Mouse (Mus musculus): ENCODE results near the gene Galntl6.
"Not testable (repeated sequence)": the region's sequence is repeated elsewhere in the genome, so short reads cannot be mapped to it uniquely, and the experiment has no call there.

Gene Galntl6

GRCm38 (mm10) chr8:58604751-58605150, 307.7 kb downstream of the Galntl6 start:
- no peak for DNase-seq (ENCODE audit: low spot score)

- no peak for DNase-seq (ENCODE audit: low spot score)
These were observed 314.6 kb downstream of the Galntl6 start for GRCm38 (mm10) chr8:58597834-58598233.

GRCm38 (mm10) chr8:58575346-58575745, 337.1 kb downstream of the Galntl6 start:
- DNase-seq (ENCODE audit: low spot score), result no peak

- DNase-seq (ENCODE audit: low spot score), result no peak
These were observed 344.4 kb downstream of the Galntl6 start for GRCm38 (mm10) chr8:58568086-58568485.

GRCm38 (mm10) chr8:58566115-58566514, 346.3 kb downstream of the Galntl6 start:
- no peak for DNase-seq (ENCODE audit: low spot score)

GRCm38 (mm10) chr8:58535781-58536180, 376.7 kb downstream of the Galntl6 start:
- DNase-seq (ENCODE audit: low spot score), result no peak

DNA sequence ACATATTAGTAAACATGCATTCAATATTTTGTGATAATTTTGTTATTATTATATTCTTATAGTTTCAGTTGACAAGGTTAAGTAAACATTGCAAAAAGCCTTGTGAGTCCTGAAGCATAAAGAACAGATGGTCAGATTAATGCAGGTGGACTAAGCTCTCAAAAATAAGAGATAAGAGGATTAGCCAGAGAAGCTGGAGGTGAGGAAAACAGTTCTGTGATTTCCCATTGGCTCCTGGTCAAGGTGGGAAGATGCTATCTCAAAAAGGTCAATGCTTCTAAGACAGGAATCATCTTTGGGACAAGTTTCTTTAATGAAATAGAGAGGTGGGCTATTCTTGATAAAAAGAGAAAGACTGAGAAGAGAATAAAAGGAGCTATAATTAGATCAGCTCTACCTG, 377.8 kb downstream of the Galntl6 start:
- no peak for DNase-seq (ENCODE audit: low spot score)

GRCm38 (mm10) chr8:58523443-58523842, 389.0 kb downstream of the Galntl6 start:
- no peak for DNase-seq (ENCODE audit: low spot score)

DNA sequence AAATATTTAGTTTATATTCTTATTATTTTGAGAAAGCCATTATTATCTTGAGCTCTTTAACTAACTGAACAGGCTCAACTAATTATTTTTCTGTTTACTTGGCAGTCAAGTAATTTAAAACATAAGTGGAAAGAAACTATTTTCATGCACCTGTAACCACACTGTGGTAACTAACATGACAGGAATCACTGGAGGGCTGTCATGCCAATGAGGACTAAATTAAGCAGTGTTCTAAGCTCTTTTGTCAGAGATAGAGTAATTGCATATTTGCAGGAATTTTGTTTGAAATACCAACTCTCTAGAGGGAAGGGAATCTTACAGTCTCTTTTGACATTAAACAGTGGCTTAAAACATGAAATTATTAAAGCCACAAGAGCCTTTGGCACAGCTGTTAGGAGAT, 390.5 kb downstream of the Galntl6 start:
- no peak for DNase-seq (ENCODE audit: low spot score)

- no peak for DNase-seq (ENCODE audit: low spot score)
These were observed 401.9 kb downstream of the Galntl6 start for GRCm38 (mm10) chr8:58510516-58510915.

GRCm38 (mm10) chr8:58509051-58509450, 403.4 kb downstream of the Galntl6 start:
- no peak for DNase-seq (ENCODE audit: low spot score)

DNA sequence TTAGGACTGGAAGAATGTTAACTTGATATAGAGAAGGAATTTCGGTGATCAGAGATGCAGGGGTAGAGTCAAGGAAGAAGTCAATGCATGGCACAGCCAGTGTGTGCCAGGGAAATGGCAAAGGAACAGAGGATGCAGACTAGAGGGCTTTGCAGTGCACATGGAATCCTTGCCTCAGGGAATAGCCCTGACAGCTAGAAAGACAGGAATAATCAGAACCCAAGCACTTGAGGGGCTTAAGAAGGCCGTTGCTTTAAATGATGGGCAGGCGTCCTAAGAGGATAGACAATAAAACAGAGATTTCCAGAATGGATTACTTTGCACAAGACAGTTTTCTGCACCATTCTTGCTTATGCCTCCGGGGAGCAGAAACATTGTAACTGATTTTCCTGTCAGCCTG, 425.3 kb downstream of the Galntl6 start:
- DNase-seq (ENCODE audit: low spot score), result no peak

DNA sequence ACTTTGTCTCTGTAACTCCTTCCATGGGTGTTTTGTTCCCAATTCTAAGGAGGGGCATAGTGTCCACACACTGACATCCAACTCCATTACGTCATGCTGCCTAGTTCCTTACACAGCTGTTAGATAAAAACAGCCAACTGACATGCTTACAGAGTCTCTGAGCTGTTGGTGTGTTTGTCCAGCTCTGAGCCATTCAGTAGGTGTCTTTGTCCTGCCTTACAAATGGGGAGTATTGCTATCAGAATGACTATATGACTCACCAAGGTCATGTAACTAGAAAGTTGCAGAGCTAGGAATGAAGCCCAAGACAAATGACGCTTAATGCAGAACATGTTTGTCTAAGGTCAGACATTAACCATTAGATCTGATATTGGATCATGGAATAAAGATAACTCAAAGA, 449.1 kb downstream of the Galntl6 start:
- DNase-seq (ENCODE audit: low spot score), result not testable (repeated sequence)

DNA sequence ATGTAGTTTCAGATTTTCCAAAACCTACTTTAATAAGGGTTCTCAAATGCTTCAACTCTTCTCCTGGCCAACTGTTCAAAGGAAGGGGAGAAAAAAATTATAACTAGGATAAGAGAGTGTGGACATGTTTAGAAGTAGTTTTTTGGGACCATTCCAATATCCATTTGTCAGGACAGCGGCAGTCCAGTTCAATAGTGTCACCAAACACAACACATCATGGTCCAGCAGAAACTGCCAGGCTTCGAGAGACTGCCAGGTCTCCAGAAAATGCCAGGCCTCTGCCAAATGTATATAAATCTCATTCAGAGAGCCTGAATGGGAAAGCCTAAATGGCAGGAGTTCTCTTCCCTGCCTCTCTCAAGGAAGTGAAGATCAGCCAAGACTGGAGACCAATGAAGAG, 469.7 kb downstream of the Galntl6 start:
- DNase-seq (ENCODE audit: low spot score), result no peak

GRCm38 (mm10) chr8:58418481-58418880, 494.0 kb downstream of the Galntl6 start:
- no peak for DNase-seq (ENCODE audit: low spot score)

- no peak for DNase-seq (ENCODE audit: low spot score)
These were observed 494.9 kb downstream of the Galntl6 start for GRCm38 (mm10) chr8:58417551-58417950.

DNA sequence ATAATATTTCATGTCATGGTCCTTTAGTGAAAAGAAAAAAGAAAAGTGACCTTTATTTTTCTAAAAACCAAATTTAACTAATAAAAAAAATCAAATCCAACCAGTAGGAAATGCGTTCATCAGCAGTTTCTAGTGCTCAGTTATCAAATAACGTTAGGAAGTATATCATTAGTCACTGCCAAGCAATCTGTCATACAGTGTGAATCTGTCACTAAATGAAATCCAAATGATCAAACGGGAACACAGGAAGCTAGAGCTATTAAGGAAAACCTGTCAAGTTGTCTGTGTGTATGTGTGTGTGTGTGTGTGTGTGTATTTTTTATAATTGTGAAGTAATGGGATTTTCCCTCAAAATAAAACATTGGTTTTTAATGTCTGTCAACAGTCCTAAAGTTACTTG, 515.9 kb downstream of the Galntl6 start:
- no peak for DNase-seq (ENCODE audit: low spot score)

- no peak for DNase-seq (ENCODE audit: low spot score)
These were observed 516.6 kb downstream of the Galntl6 start for GRCm38 (mm10) chr8:58395879-58396278.

DNA sequence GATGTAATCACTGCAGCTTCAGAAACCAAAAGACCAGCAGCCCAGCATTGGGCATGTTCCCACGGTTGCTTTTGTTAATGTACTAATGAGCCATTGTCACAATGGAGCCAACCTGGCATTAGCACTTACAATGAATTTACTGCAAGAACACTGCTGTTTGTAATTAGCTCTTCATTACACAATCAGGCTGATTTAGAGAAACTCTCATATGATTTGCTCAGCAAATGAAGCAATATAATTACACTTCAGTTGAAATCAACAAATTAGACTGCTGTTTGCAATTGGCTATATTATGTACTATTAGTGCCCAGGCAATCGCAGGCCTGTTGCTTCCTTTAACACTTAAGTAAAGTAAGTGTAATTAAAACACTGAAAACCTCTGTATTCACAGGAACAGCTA, 540.1 kb downstream of the Galntl6 start:
- DNase-seq (ENCODE audit: low spot score), result no peak

DNA sequence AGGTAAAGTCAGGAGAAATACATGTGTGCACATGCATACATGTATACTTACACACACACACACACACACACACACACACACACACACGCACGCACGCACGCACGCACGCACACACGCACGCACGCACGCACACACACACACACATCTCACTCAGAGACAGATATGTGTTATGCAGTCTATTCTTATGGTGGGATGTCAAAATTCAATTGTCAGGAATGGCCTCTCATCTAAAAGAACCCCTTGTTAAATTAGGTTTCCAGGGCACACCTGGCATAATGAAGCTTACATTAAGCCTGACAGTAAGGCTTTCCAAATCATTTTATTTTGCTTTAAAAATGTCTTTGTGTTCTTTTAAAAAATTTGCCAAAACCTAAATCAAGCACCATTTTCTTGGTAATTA, 540.5 kb downstream of the Galntl6 start:
- DNase-seq (ENCODE audit: low spot score), result no peak

- no peak for DNase-seq (ENCODE audit: low spot score)
These were observed 581.3 kb downstream of the Galntl6 start for GRCm38 (mm10) chr8:58331151-58331550.

DNA sequence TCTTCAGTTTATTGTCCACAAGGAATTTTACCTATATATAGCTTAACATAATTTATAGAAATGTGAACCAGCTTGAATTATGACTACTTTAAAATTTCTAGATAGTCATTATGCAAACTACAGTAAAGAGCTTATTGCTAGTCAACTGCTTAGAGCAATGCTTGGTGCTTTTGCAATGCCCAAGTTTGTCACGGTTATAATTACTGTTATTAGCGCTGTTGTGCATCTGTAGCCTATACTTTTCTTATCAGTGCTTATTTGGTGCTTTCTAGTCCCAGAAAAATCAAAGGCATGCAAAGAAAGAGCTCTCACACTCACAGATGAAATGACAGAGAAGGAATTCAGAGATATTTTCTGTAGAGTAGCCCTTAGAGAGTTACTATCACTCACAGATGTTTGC, 599.0 kb downstream of the Galntl6 start:
- no peak for DNase-seq (ENCODE audit: low spot score)

DNA sequence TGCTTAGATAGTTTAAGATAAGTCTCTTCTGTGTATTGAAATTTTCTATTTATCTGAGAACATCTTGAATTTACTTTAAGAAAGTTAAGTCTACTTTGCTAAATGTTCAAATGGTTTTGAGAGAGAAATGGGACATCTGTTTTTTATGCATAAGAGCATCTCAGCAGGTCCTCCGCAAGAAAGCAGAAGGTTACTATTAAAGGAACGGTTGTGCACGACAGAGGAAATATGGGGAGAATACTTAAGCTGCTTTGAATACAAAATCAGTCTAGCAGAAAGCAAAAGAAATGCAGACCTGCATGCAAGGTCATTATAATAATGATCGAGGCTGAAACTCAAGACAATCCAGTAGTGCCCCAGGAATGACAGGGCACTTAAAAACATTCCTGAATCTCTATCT, 621.0 kb downstream of the Galntl6 start:
- DNase-seq (ENCODE audit: low spot score), result no peak

DNA sequence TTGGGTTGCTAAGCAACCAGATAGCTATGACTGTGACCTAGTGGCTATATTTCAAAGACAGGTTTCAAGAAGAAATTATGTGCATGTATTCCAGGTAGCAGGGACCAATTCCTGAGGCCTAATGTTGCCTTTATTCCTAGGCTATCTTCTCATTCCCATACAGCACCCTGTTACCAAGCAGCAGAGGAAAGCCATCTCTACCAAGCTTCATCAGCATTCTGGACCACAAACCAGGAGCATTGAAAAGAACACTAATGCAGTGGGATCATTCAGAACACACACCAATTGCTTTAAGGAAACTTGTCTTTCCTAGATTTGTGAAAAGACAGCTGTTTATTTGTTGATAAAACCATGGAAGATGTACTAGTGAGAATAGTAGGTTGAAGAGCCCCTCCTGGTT, 622.4 kb downstream of the Galntl6 start:
- DNase-seq (ENCODE audit: low spot score), result no peak

- DNase-seq (ENCODE audit: low spot score), result no peak
These were observed 647.0 kb downstream of the Galntl6 start for GRCm38 (mm10) chr8:58265485-58265884.
